Mouse (Mus musculus) MEL (cell line): ENCODE data around the gene Ndufaf4. TPM values are rescaled to one million over a fixed set of nuclear protein-coding genes. Genes with fewer than 3 reads are reported as not detected.

Source experiments
- DNase-seq: peaks from one replicate; pipeline ENCODE4 v3.0.0; 2011; ENCODE audit warnings: low read depth, low spot score
- H3K27ac ChIP-seq: 2 replicates; pipeline ENCODE4 v1.5.1; 2012; ENCODE audit warnings: low read depth, mild to moderate bottlenecking, control low read depth, low read length, moderate library complexity; ENCODE audit not compliant: control insufficient read depth
- H3K27me3 ChIP-seq, 2 experiments: fragments of 150-350 bp in 1 of 2; sonication (generic) in 1 of 2; 2 replicates each; pipeline ENCODE4 v1.6.1; 2012; ENCODE audit warnings: low read length in 2 of 2, mild to moderate bottlenecking in 2 of 2, improper control_type of control experiment in 1 of 2, moderate library complexity in 1 of 2; ENCODE audit not compliant: insufficient read depth in 2 of 2, control insufficient read depth in 1 of 2
- H3K36me3 ChIP-seq, 2 experiments: 2 replicates each; pipeline ENCODE4 v1.6.1; 2012 to 2014; ENCODE audit warnings: low read length in 2 of 2, improper control_type of control experiment in 1 of 2, inconsistent platforms in 1 of 2, mild to moderate bottlenecking in 1 of 2; ENCODE audit not compliant: insufficient read depth in 2 of 2, control insufficient read depth in 1 of 2
- H3K4me1 ChIP-seq, 2 experiments: fragments of 150-350 bp in 1 of 2; sonication (generic) in 1 of 2; 2 replicates each; pipeline ENCODE4 v1.6.1; 2012; ENCODE audit warnings: low read length in 2 of 2, improper control_type of control experiment in 1 of 2, mild to moderate bottlenecking in 1 of 2; ENCODE audit not compliant: insufficient read depth in 2 of 2, control insufficient read depth in 1 of 2
- H3K4me3 ChIP-seq, 2 experiments: fragments of 150-350 bp in 1 of 2; sonication (generic) in 1 of 2; 2 replicates each; pipeline ENCODE4 v1.5.1; 2012; ENCODE audit warnings: low read depth in 2 of 2, low read length in 2 of 2, mild to moderate bottlenecking in 2 of 2, moderate library complexity in 2 of 2, control low read depth in 1 of 2, improper control_type of control experiment in 1 of 2; ENCODE audit not compliant: control insufficient read depth in 1 of 2, insufficient read depth in 1 of 2
- H3K79me2 ChIP-seq: 2 replicates; pipeline ENCODE4 v1.6.1; 2012; ENCODE audit warnings: mild to moderate bottlenecking, low read length, moderate library complexity; ENCODE audit not compliant: control insufficient read depth, poor library complexity, insufficient read depth
- H3K9ac ChIP-seq: 2 replicates; pipeline ENCODE4 v1.6.1; 2012; ENCODE audit warnings: low read depth, mild to moderate bottlenecking, control low read depth, low read length, moderate library complexity; ENCODE audit not compliant: control insufficient read depth, poor library complexity, severe bottlenecking
- H3K9me3 ChIP-seq: fragments of 150-350 bp; sonication (generic); replicated peaks from 2 replicates; pipeline ENCODE4 v1.6.1; 2012; ENCODE audit warnings: mild to moderate bottlenecking, low read length, improper control_type of control experiment, moderate library complexity; ENCODE audit not compliant: insufficient read depth
- BHLHE40 ChIP-seq: IDR thresholded peaks from 2 replicates; pipeline ENCODE4 v1.6.1; 2012; ENCODE audit warnings: low read depth, mild to moderate bottlenecking, inconsistent platforms, low read length, improper control_type of control experiment, borderline replicate concordance
- CHD1 ChIP-seq: IDR thresholded peaks from 2 replicates; pipeline ENCODE4 v1.6.1; 2012; ENCODE audit warnings: low read depth, mild to moderate bottlenecking, inconsistent platforms, low read length, improper control_type of control experiment
- CHD2 ChIP-seq: IDR thresholded peaks from 2 replicates; pipeline ENCODE4 v1.6.1; 2011; ENCODE audit warnings: low read length, improper control_type of control experiment
- E2F4 ChIP-seq: IDR thresholded peaks from 2 replicates; pipeline ENCODE4 v1.6.1; 2011; ENCODE audit warnings: low read depth, low read length, improper control_type of control experiment, borderline replicate concordance
- EP300 ChIP-seq, 2 experiments: IDR thresholded peaks; 2 replicates each; pipeline ENCODE4 v1.6.1; 2011; ENCODE audit warnings: improper control_type of control experiment in 2 of 2, low read length in 2 of 2, low read depth in 1 of 2, mild to moderate bottlenecking in 1 of 2
- MAFK ChIP-seq: IDR thresholded peaks from 2 replicates; pipeline ENCODE4 v1.6.1; 2011; ENCODE audit warnings: low read depth, mild to moderate bottlenecking, low read length, improper control_type of control experiment, borderline replicate concordance
- MAX ChIP-seq: IDR thresholded peaks from 2 replicates; pipeline ENCODE4 v1.6.1; 2011; ENCODE audit warnings: low read length, improper control_type of control experiment
- MYB ChIP-seq: IDR thresholded peaks from 2 replicates; pipeline ENCODE4 v1.6.1; 2011; ENCODE audit warnings: mild to moderate bottlenecking, low read depth, low read length, improper control_type of control experiment
- NELFE ChIP-seq: IDR thresholded peaks from 2 replicates; pipeline ENCODE4 v1.6.1; 2011; ENCODE audit warnings: low read depth, low read length, improper control_type of control experiment
- NRF1 ChIP-seq: IDR thresholded peaks from 2 replicates; pipeline ENCODE4 v1.6.1; 2014; ENCODE audit warnings: low read depth, mild to moderate bottlenecking, inconsistent platforms, low read length, improper control_type of control experiment, moderate library complexity; ENCODE audit not compliant: poor library complexity, insufficient read depth, severe bottlenecking
- POLR2AphosphoS2 ChIP-seq: IDR thresholded peaks from 2 replicates; pipeline ENCODE4 v1.6.1; 2011; ENCODE audit warnings: low read length, improper control_type of control experiment
- RAD21 ChIP-seq: IDR thresholded peaks from 2 replicates; pipeline ENCODE4 v1.6.1; 2011; ENCODE audit warnings: mild to moderate bottlenecking, low read depth, low read length, improper control_type of control experiment
- RCOR1 ChIP-seq: IDR thresholded peaks from 2 replicates; pipeline ENCODE4 v1.6.1; 2012; ENCODE audit warnings: low read depth, mild to moderate bottlenecking, inconsistent platforms, low read length, improper control_type of control experiment
- SIN3A ChIP-seq: IDR thresholded peaks from 2 replicates; pipeline ENCODE4 v1.6.1; 2012; ENCODE audit warnings: low read length, improper control_type of control experiment, inconsistent platforms
- SMC3 ChIP-seq: IDR thresholded peaks from 2 replicates; pipeline ENCODE4 v1.6.1; 2011; ENCODE audit warnings: low read depth, low read length, improper control_type of control experiment
- TAL1 ChIP-seq: IDR thresholded peaks from 2 replicates; pipeline ENCODE4 v1.6.1; 2012; ENCODE audit warnings: mild to moderate bottlenecking, inconsistent platforms, low read length, moderate library complexity, mixed read lengths
- TBP ChIP-seq: IDR thresholded peaks from 2 replicates; pipeline ENCODE4 v1.8.0; 2011; ENCODE audit warnings: low read depth, low read length, improper control_type of control experiment
- TCF12 ChIP-seq: IDR thresholded peaks from 2 replicates; pipeline ENCODE4 v1.6.1; 2014; ENCODE audit warnings: low read depth, mild to moderate bottlenecking, inconsistent platforms, low read length, improper control_type of control experiment, moderate library complexity
- UBTF ChIP-seq: IDR thresholded peaks from 2 replicates; pipeline ENCODE4 v1.6.1; 2012; ENCODE audit warnings: low read depth, mild to moderate bottlenecking, inconsistent platforms, low read length, improper control_type of control experiment, moderate library complexity, borderline replicate concordance; ENCODE audit not compliant: insufficient read depth
- USF2 ChIP-seq, 2 experiments: IDR thresholded peaks; 2 replicates each; pipeline ENCODE4 v1.6.1; 2011 to 2012; ENCODE audit warnings: improper control_type of control experiment in 2 of 2, low read length in 2 of 2, borderline replicate concordance in 1 of 2, inconsistent platforms in 1 of 2, low read depth in 1 of 2, mild to moderate bottlenecking in 1 of 2; ENCODE audit not compliant: insufficient read depth in 1 of 2
- ZKSCAN1 ChIP-seq: IDR thresholded peaks from 2 replicates; pipeline ENCODE4 v1.6.1; 2012; ENCODE audit warnings: low read depth, mild to moderate bottlenecking, inconsistent platforms, low read length, improper control_type of control experiment, moderate library complexity
- ZMIZ1 ChIP-seq: IDR thresholded peaks from 2 replicates; pipeline ENCODE4 v1.6.1; 2012; ENCODE audit warnings: low read depth, mild to moderate bottlenecking, inconsistent platforms, low read length, improper control_type of control experiment, moderate library complexity
- polyA plus RNA-seq, 2 experiments: library from polyadenylated mRNA; stranded (reverse) in 1 of 2; unstranded in 1 of 2; fragments of >175 nt in 1 of 2; fragments of >200 nt in 1 of 2; gene quantifications; 2 replicates each; pipeline versions ENCODE4 v1.2.1 to v1.2.4; 2012; ENCODE audit warnings: low replicate concordance in 2 of 2, low read depth in 1 of 2; ENCODE audit not compliant: insufficient read length in 2 of 2, insufficient read depth in 1 of 2, missing spikeins in 1 of 2
- total RNA-seq: library from RNA; depleted of rRNA; stranded (reverse); fragments of 300-350 nt; gene quantifications from 2 replicates; pipeline ENCODE4 v1.2.3, GENCODE M21; 2012

Ndufaf4 gene
- total and polyA plus RNA-seq, 3 experiments, result 47.5 to 69.3 TPM; not detected in 1

GRCm38 (mm10) chr4:24920006-24920577 is 22.2 kb downstream of the Ndufaf4 start:
- Histone ChIP-seq H3K27me3 (no peaks in the 10 kb centered on the region; a peak in 2 of 4 replicates), H3K79me2 (no peaks in the 10 kb centered on the region), H3K4me1 (no peaks in the 10 kb centered on the region), H3K36me3 (no peaks in the 10 kb centered on the region), H3K9ac (no peak overlapping the region), H3K27ac (no peak overlapping the region), H3K4me3 (no peak overlapping the region), H3K9me3 (no peaks in the 10 kb centered on the region)
- no peak for DNase-seq
- TF ChIP-seq ZKSCAN1 (no peak), MAFK (no peak), UBTF (no peak), TCF12 (no peak), RAD21 (no peak), NRF1 (no peak), BHLHE40 (no peak)

DNA sequence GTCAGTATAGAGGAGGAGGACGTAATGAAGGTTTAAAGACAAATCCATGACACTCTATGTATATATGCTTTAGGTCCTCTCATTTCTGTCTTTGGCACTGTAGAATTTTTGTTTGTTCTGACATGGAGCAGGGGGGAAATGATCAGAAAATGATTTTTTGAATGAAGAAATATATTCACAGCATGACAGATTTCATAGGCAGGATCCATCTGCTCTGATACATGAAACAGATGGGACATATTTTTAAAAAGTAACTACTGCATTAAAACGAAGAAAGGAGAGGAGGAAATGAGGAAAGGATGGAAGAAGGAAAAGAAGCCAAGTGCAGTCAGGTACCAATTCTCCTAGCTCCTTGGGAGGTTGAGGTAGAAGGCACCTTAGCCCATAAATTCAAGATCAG is 26.8 kb downstream of the Ndufaf4 start:
- Histone ChIP-seq H3K27me3 (peaks cover 0 to 2% of the 10 kb centered on the region in 2 experiments; a peak in 2 of 4 replicates), H3K4me3 (no peak overlapping the region), H3K27ac (no peak overlapping the region), H3K36me3 (no peaks in the 10 kb centered on the region), H3K9me3 (no peaks in the 10 kb centered on the region), H3K4me1 (no peaks in the 10 kb centered on the region), H3K9ac (no peak overlapping the region), H3K79me2 (no peaks in the 10 kb centered on the region)
- no peak for TF ChIP-seq POLR2AphosphoS2
- no peak for TF ChIP-seq MAFK
- no peak for TF ChIP-seq EP300 (IDR thresholded peaks at IDR 0.05; ENCODE audit: low read depth in 1 of 2, low read length in 2 of 2)
- DNase-seq, result no peak

DNA sequence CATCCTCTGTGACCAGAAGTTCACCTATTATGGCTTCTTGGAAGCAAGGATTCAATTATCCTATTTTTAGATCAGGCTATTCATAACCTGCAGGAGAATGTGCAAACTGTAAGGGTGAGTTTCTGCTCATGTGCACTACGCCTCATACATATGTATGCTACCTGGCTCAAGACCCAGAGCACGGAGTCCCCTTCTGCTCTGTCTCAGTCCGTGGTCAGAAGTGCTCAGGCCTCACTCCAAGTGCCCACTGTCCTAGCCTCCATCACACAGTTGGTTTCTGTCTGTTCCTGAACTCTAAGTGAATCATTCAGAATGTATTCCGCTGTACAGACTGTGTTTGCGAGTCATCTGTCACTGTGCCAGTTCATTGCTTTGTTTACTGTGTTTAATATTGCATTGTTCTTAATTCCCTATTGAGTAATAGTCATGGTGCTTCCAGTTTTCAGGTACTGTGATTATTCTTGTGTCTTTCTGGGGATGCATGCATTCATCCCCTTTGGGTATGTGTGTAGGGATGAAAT is 30.4 kb downstream of the Ndufaf4 start:
- Histone ChIP-seq H3K27me3 (peaks cover 0 to 2% of the 10 kb centered on the region in 2 experiments; a peak in 1 of 4 replicates), H3K9ac (no peak overlapping the region), H3K9me3 (no peaks in the 10 kb centered on the region), H3K36me3 (no peaks in the 10 kb centered on the region), H3K79me2 (no peaks in the 10 kb centered on the region), H3K4me1 (no peaks in the 10 kb centered on the region), H3K4me3 (no peak overlapping the region), H3K27ac (no peak overlapping the region)
- TF ChIP-seq TBP (no peak), MYB (no peak), ZMIZ1 (no peak), CHD1 (no peak), RCOR1 (no peak), MAX (no peak), E2F4 (no peak), SMC3 (no peak), SIN3A (no peak), UBTF (no peak), ZKSCAN1 (no peak), CHD2 (no peak), TCF12 (no peak), POLR2AphosphoS2 (no peak), NELFE (no peak), USF2 (IDR thresholded peaks at IDR 0.05; ENCODE audit: borderline replicate concordance in 1 of 2, insufficient read depth in 1 of 2, low read depth in 1 of 2, low read length in 2 of 2) (no peak), EP300 (IDR thresholded peaks at IDR 0.05; ENCODE audit: low read depth in 1 of 2, low read length in 2 of 2) (no peak), BHLHE40 (no peak), TAL1 (no peak)
- DNase-seq, result no peak
